Mouse (Mus musculus) cerebellum, adult 2 months (tissue): Measurements from ENCODE around the gene Sox5.

Experiments used
- CTCF ChIP-seq: fragments of 200-500 bp; IDR thresholded peaks from 2 replicates; pipeline ENCODE4 v1.5.1; 2011; ENCODE audit warnings: low read depth, mild to moderate bottlenecking, control low read depth, low read length, moderate library complexity, borderline replicate concordance; ENCODE audit not compliant: insufficient read depth
- POLR2A ChIP-seq: fragments of 200-500 bp; IDR thresholded peaks from 2 replicates; pipeline ENCODE4 v1.6.1; 2011; ENCODE audit warnings: low read length, control low read depth, borderline replicate concordance; ENCODE audit not compliant: insufficient read depth

DNA sequence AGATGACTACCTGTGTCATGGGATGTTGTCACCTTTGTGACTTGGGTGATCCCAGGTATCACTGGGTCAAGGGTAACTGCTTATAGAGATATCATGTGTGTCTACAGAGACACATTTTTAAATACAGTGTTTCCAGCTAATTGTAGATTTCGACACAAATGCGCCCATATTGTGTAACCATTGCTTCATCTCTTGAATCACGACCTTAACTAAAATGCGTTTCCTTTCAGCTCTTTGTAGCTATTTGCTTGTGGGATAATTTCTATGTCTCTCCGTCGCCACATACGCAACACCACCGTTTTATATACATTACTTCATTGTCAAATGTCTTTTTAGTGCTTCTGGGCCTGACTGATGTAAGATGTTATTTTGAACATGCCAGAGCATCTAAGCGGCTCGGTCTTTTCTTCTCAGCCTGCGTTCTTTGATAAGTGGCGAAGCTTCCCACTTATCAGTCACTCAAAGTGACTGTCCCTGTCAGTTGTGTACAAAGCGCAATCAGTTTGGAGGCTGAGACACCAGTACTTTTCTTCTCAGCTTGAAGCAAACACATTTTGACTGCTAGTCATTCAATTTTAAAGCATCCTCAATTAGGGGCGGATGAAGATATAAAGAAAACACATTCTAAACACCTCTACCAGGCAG, 769.8 kb downstream of the Sox5 start:
- TF ChIP-seq CTCF (no peak), POLR2A (no peak)
